Mouse (Mus musculus) fat pad, adult 2 months (tissue): ENCODE results near the gene Bfsp1.

ENCODE experiments used
- DNase-seq: peaks from one replicate; pipeline ENCODE4 v3.0.0-alpha.2; 2011; ENCODE audit warnings: low read depth, low spot score; ENCODE audit errors: extremely low read depth

Gene Bfsp1

DNA sequence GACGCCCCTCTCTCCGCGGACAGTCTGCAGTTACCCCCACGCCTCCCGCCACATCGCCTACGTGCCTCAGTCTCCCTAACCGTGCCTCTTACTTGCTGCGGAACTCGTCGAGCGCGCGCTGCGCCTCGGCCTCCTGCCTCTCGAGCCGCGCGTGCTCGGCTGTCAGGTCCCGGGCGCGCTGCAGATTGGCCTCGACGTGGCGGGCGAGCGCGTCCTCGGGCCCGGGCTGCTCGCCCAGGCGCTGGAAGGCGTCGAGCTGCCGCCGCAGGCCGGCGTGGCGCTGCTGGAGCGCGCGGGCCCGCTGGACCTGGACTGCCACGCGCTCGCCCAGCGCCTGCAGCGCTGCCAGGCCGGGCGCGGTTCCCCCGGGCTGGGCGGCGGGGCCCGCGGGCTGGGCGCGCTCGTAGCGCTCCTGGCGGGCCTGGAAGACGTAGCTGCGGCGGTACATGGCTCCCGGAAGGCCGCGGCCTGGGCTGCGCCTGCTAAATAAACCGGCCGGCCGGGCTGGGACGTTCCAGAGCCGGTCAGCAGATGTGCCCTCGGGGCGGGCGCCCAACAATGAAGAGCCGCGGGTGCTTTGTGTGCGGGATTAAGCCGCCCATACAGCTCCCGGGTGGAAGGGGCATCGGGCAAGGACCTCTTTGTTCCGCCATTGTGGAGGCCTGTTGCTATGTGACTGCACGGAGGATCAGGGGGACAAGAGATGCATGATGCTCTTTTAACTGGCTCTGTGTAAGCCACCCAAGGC, at the start of gene Bfsp1:
Gene Bfsp1, minus strand, starts transcription at position 690 of the 748 bp plus-strand sequence.
- no peak for DNase-seq

- DNase-seq: no peak
Observed at GRCm38 (mm10) chr2:143912199-143912598, 49.2 kb upstream of the Bfsp1 start.

GRCm38 (mm10) chr2:143909230-143909629, 46.3 kb upstream of the Bfsp1 start:
- no peak for DNase-seq

DNA sequence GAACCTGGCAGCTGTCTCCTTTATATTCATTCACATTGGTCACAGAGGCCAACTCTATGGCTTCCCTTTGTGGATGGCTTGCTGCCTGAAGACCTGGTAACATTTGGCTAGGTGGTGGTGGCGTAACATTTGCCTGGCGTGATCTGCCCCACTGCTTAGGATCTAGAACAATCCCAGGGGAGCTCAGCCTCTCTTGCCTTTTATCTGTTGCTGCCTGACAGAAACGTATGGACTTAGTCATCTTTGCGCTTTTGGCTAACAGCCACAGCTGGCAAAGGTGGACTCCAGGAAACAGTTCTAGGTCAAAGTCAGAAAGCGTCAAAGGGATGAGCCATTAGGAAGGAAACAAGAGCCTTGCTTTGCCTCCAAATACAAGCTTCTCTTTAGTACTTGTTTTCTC, 41.9 kb upstream of the Bfsp1 start:
- DNase-seq: no peak

DNA sequence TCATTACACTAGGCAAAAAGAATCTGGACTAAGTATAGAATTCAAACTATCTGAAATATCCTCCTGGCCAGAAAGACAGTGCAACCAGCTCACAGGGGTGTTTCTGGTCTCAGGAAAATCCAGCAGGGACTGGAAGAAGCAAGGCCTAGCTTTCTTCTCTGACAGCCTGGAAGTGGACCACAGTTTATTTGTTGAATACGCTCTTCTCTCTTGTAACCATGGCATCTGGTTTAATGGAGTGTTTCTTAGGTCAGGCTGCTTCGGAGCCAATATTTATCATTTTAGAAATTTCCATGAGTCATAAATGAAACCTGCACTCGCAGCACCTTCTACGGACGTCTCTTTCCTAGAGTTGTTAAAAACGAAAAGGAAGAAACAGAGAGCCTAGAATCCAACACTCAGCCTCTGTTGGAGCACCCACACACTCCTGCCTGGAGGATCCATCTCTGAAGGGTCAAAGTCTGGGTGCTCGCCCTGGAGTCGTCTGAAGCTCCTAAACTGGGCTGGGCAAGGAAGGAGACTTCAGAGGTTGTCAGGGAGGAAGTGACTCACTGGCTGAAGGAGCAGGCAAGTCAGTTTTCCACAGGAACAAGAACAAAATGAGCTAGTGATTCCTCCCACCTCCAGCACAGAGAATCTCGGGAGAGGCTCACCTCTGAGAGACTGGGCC, 40.5 kb upstream of the Bfsp1 start:
- DNase-seq: no peak

DNA sequence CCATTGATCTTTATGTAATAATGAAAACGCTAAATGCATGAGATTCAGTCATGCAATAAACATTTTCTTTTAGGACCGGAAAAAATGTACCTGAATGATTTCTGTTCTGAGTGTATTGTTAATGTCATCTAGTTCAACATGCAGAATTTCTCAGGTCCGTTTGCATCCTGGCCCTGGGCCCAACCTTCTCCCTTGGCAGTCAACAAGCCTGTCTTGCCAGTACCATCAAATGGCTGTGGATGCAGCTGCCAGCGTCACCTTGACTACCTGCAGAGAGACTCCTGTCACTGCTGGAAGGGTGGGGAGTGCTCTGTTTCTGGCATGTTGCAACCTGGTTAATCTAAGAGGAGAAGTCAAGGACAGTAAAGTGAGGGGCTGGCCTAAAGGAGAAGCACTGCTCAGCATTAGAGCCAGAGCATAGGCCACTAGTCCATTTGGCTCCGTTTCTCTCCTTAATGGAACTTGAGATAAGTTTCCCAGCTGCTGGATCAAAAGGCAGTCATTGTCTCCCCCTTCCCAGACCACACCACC, 37.9 kb upstream of the Bfsp1 start:
- DNase-seq: no peak

GRCm38 (mm10) chr2:143899470-143900220, 36.7 kb upstream of the Bfsp1 start:
- no peak for DNase-seq

DNA sequence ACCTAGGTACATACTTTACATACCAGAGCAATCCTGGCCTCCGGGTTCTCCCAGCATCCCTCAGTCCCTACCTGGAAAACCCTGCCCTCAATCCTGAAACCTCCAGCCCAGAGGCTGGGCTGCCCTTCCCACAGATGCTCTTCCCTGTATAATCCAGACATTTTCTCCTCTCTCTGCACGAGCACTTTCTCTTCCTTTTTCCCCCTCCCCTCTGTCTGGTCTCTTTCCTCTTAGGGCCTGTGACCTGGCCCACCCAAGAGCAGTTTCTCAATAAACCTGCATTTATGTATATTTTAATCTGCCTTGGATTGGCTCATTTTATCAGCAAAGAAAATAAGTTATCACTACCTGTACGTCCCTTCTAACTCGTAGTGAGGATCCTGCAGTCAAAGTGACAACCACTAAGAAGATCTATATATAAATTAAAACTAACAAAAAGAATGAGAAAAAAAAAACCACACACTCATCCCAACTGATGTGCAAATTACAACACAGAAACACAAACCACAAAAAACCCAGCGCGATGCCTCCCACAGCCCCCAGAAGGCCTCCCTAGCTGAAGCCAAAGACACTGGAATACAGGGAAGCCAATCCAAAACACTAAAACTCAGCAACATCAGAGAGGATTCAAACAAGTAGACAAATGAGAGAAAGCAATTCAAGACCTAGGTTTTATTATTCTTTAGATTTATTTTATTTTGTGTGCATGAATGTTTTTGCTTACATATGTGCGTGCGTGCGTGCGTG, 28.5 kb upstream of the Bfsp1 start:
- DNase-seq: no peak

DNA sequence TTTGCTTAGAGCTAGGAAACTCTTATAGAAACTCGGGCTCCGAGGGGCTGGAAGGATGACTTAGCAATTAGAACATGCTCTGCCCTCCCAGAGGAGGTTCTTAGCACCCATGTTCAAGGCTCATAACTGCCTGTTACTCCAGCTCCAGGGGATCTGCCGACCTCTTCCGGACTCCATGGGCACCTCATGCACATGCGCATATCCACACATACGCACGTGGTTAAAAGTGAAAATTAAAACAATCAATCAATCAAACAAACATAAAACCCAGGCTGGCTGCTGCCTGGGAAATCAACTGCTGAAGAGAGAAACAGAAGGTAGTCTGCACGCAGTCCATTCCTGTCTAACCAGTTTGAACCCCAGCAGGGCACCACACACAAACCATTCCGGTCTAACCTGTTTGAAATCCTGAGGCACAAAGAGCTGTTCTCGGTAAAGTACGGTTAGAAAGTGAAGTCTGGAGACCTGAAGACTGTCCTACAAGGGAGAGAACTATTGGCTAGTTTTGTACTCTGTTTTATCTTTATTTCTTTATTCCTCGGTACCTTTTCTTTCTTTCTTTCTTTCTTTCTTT, 27.0 kb upstream of the Bfsp1 start:
- peak; percentile 94 for DNase-seq

DNA sequence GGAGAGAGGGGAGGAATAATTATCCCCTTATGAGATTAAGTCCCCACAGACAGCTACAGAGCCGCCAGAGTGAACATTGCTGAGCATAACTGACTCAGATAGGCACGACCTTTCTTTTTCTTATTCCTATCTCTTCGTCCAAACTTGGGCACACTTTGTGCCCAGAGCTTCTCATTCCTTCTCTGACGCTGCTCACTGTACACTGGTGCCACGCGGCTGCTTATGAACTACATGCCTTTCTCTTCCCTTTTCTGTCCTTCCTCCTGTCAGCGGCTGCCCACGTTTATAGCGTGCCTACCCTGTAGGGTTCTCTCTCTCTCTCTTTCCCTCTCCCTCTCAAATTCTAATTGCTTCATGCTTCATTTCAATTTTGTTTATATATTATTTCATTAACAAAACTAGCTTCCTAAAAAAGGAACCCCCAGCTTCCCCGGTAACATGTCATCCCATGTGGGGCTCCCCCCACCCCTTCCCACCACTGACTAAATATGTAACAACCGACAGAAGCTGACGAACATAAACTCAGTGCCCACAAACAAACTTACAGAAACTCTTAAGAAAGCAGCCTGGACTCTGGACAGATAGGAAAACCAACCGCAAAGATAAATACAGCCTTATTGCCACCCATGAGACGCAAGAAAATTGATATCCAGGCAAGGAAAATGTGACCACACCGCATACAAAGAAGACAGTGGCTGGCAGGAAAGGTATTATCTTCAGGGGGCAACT, 26.3 kb upstream of the Bfsp1 start:
- DNase-seq: no peak

DNA sequence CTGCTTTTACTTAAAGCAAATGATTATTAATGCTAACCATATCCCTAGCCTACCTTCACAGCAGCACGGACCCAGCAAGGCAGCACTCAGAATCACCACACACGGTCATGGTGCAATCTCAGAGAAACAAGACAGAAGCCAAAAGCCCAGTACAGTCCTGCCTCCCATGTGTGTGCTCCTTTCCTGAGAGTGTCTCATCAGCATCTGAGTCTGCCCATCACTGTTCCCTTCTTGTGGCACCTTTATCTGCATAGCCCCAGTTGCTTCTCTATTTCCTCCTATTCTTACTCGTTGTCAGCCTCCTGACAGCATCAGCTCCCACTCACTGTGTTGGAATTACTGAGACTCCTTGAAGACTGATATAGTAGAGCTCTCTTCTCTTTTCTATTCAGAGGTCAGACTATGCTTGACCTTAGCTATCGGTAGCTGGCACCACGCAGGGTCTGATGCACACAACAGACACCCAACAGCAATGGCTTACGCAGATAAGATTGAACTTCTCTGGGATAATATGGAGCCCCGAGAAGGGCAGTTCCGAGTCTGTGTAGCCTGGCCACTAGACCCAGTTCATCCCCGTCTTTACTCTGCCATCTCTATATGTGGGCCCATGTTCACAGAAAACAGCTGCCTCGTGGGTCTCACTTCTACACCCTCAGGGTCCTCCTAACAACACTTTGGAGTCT, 19.8 kb upstream of the Bfsp1 start:
- no peak for DNase-seq

- DNase-seq: no peak
Observed at GRCm38 (mm10) chr2:143882002-143882401, 19.0 kb upstream of the Bfsp1 start.

- DNase-seq: no peak
Observed at GRCm38 (mm10) chr2:143879311-143879710, 16.3 kb upstream of the Bfsp1 start.

GRCm38 (mm10) chr2:143876929-143877632, 14.1 kb upstream of the Bfsp1 start:
- no peak for DNase-seq

GRCm38 (mm10) chr2:143876026-143876425, 13.1 kb upstream of the Bfsp1 start:
- DNase-seq: no peak

- DNase-seq: no peak
Observed at GRCm38 (mm10) chr2:143870936-143871688, 8.1 kb upstream of the Bfsp1 start.

- DNase-seq: no peak
Observed at GRCm38 (mm10) chr2:143867326-143867725, 4.4 kb upstream of the Bfsp1 start.

DNA sequence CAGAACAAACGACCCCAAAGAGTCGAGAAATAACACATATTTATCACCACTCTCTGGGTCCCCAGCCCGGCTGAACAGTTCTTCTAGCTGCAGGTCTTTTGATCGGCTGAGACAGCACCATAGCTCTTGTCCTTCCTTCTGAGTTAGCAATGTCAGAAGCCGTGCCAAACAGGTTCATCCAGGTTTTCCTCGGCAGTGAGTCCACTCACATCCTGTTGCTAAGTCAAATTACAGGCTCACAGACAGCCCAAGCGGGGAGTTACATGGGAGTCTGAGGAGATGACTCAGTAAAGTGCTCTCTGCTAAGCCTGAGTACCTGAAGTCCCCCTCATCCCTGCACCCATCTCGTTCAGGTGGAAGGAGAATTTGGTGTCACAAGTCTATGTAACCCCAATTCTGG, 1.6 kb upstream of the Bfsp1 start:
- no peak for DNase-seq
